Mouse (Mus musculus) cortical plate, adult 2 months (tissue): ENCODE measurements around the gene Prrt4.

ENCODE experiments used
- CTCF ChIP-seq: fragments of 200-500 bp; IDR thresholded peaks from 2 replicates; pipeline ENCODE4 v1.5.1; 2011; ENCODE audit warnings: mild to moderate bottlenecking, control low read depth, low read length; ENCODE audit not compliant: insufficient read depth; ENCODE audit errors: extremely low read depth
- POLR2A ChIP-seq: fragments of 200-500 bp; IDR thresholded peaks from 2 replicates; pipeline ENCODE4 v1.6.1; 2011; ENCODE audit warnings: mild to moderate bottlenecking, low read length, control low read depth; ENCODE audit not compliant: insufficient read depth; ENCODE audit errors: extremely low read depth

GRCm38 (mm10) chr6:29201341-29201740 is 22.0 kb upstream of the Prrt4 start:
- TF ChIP-seq CTCF (no peak), POLR2A (no peak)
